Mouse (Mus musculus) heart, embryonic 13.5 days (tissue): Measurements from ENCODE around the gene Ttc28. TPM values are rescaled to one million over a fixed set of nuclear protein-coding genes. Genes with fewer than 3 reads are reported as not detected.
A peak's percentile ranks its signal among the peaks of the same experiment; 100 is the strongest.

ENCODE experiments used
- ATAC-seq: fragments of 200-750 bp; cut with Nextera tagmentation; 2 replicates; pipeline ENCODE4 v1.8.0; 2017; ENCODE audit warnings: moderate TSS enrichment; ENCODE audit not compliant: insufficient number of reproducible peaks, low FRiP score, low TSS enrichment; ENCODE audit errors: extremely low read depth
- H3K27ac ChIP-seq: fragments of 300-500 bp; sonication (generic); replicated peaks from 2 replicates; pipeline ENCODE4 v1.5.1; 2015; ENCODE audit warnings: moderate library complexity, mild to moderate bottlenecking, inconsistent platforms
- H3K27me3 ChIP-seq: fragments of 300-500 bp; sonication (generic); replicated peaks from 2 replicates; pipeline ENCODE4 v1.6.1; 2015; ENCODE audit warnings: mild to moderate bottlenecking, inconsistent platforms
- H3K36me3 ChIP-seq: fragments of 300-500 bp; sonication (generic); 2 replicates; pipeline ENCODE4 v1.6.1; 2015; ENCODE audit warnings: mild to moderate bottlenecking, inconsistent platforms
- H3K4me1 ChIP-seq: fragments of 300-500 bp; sonication (generic); 2 replicates; pipeline ENCODE4 v1.6.1; 2015; ENCODE audit warnings: inconsistent platforms
- H3K4me2 ChIP-seq: fragments of 300-500 bp; sonication (generic); 2 replicates; pipeline ENCODE4 v1.6.1; 2015; ENCODE audit warnings: inconsistent platforms, mild to moderate bottlenecking, moderate library complexity
- H3K4me3 ChIP-seq: fragments of 300-500 bp; sonication (generic); 2 replicates; pipeline ENCODE4 v1.5.1; 2015; ENCODE audit warnings: moderate library complexity, mild to moderate bottlenecking, inconsistent platforms
- H3K9ac ChIP-seq: fragments of 300-500 bp; sonication (generic); 2 replicates; pipeline ENCODE4 v1.6.1; 2015; ENCODE audit warnings: inconsistent platforms, mild to moderate bottlenecking, moderate library complexity
- H3K9me3 ChIP-seq: fragments of 300-500 bp; sonication (generic); 2 replicates; pipeline ENCODE4 v1.6.1; 2016; ENCODE audit warnings: inconsistent platforms
- WGBS: fragments of 180-500 bp; shearing (Covaris S2); methylation state at CpG from one replicate; pipeline ENCODE4 v1.1.7; 2015; ENCODE audit warnings: mixed read lengths; 5-methylcytosine and 5-hydroxymethylcytosine counted together
- polyA plus RNA-seq: library from polyadenylated mRNA; unstranded; fragments of >200 nt; fragmentation: Nextera tagmentation; extraction: Ambion mirVana; gene quantifications from 2 replicates; pipeline ENCODE4 v1.2.1, GENCODE M21; 2015

Gene Ttc28
- polyA plus RNA-seq, 1 experiment from 2014 or later: 7.6 TPM

GRCm38 (mm10) chr5:111268852-111269251, 389.2 kb downstream of the Ttc28 start:
- Histone ChIP-seq H3K4me1 (peaks cover 33% of the 10 kb centered on the region), H3K4me2 (no peak overlapping the region), H3K27ac (no peak overlapping the region), H3K27me3 (peaks cover 15% of the 10 kb centered on the region), H3K36me3 (peaks cover 39% of the 10 kb centered on the region), H3K9ac (no peak overlapping the region), H3K4me3 (no peak overlapping the region), H3K9me3 (peaks cover 10% of the 10 kb centered on the region)
- WGBS: 35% methylated on average over 2 of the region's 2 CpGs
- ATAC-seq: no peak

- Histone ChIP-seq H3K9me3 (peaks cover 10% of the 10 kb centered on the region), H3K27ac (no peak overlapping the region), H3K27me3 (peaks cover 15% of the 10 kb centered on the region), H3K4me2 (no peak overlapping the region), H3K9ac (no peak overlapping the region; the same call in 1 of the 2 replicates), H3K4me3 (no peak overlapping the region), H3K4me1 (peaks cover 31% of the 10 kb centered on the region), H3K36me3 (peaks cover 39% of the 10 kb centered on the region)
- ATAC-seq: no peak; the same call in 1 of the 2 replicates
- WGBS: 60% methylated on average over 6 of the region's 6 CpGs
Measured at GRCm38 (mm10) chr5:111269613-111270205, 390.1 kb downstream of the Ttc28 start.

DNA sequence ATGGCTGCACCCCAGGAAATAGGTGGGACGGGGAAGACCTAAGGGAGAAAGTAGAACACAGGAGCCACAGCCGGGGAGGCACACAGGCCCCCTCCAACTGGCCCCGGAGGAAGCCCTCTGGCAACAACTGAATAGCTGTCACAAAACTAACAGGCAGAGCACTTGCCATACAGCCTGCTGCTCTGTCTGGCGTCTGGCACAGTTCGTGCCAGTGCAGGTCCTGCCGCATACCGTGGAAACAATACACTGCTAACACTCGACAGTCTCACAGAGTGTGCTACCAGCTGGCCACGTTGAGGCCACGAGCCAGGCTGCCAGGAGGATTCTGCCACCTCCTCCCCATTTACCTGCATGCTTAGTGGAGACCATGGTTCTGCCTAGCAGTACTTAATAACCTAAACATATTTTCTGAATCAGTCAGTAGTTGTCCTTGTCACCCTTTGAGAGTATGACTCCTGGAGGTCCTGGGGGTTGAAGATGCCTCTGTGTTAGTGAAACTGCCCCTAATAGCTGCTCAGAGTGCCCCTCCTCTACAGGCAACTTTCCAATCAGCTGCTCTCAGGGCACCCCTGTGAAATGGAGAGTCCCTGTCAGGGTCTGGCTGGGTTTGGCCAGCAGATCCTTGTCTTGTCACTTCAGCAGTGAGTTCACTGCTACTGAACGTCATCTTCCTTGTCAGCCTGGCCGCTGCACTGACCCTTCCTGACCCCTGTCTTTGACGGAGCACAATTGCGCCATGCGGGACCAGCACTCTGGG, 390.8 kb downstream of the Ttc28 start:
- Histone ChIP-seq H3K27ac (no peak overlapping the region), H3K9me3 (peaks cover 10% of the 10 kb centered on the region), H3K4me3 (no peak overlapping the region), H3K36me3 (peaks cover 36% of the 10 kb centered on the region), H3K4me1 (peaks cover 38% of the 10 kb centered on the region), H3K9ac (no peak overlapping the region), H3K27me3 (peaks cover 15% of the 10 kb centered on the region), H3K4me2 (no peak overlapping the region)
- no peak for ATAC-seq
- 69% methylated on average over 15 of the region's 15 CpGs for WGBS

DNA sequence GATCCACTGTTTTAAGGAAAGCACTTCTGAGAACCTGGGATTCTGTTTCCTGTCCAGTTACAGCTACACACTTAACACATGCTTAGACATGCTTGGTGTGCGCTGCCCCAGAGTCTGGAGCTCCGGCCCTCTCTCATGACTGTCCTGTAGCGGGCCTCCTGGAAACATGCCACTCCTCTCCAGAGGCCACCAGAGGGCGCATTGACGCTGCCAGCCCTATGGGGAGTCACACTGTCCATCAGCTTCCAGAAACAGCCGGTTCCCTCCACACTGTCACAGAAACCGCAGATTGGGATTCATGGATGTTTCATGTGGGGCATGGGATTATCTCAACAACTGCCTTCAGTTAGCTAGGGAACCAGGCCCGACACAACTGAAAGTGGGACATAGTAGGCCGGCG, 394.0 kb downstream of the Ttc28 start:
- Histone ChIP-seq H3K4me2 (no peak overlapping the region), H3K27me3 (peaks cover 15% of the 10 kb centered on the region), H3K27ac (no peak overlapping the region), H3K9me3 (no peaks in the 10 kb centered on the region), H3K4me3 (no peak overlapping the region), H3K9ac (no peak overlapping the region), H3K4me1 (peaks cover 31% of the 10 kb centered on the region), H3K36me3 (peaks cover 39% of the 10 kb centered on the region)
- 27% methylated on average over 10 of the region's 10 CpGs for WGBS
- no peak for ATAC-seq

- 51% methylated on average over 5 of the region's 5 CpGs for WGBS
- Histone ChIP-seq H3K27ac (no peak overlapping the region), H3K4me3 (no peak overlapping the region), H3K27me3 (peaks cover 10% of the 10 kb centered on the region; the same call in 1 of the 2 replicates), H3K4me1 (peaks cover 20% of the 10 kb centered on the region), H3K4me2 (no peak overlapping the region), H3K9ac (peak overlapping the region; percentile 28; the same call in 1 of the 2 replicates), H3K9me3 (no peaks in the 10 kb centered on the region), H3K36me3 (peaks cover 46% of the 10 kb centered on the region)
- no peak for ATAC-seq
Measured at GRCm38 (mm10) chr5:111274948-111275347, 395.3 kb downstream of the Ttc28 start.

GRCm38 (mm10) chr5:111284420-111285175, 405.0 kb downstream of the Ttc28 start:
- no peak overlapping the region for H3K4me3 ChIP-seq
- no peaks in the 10 kb centered on the region for H3K9me3 ChIP-seq
- no peaks in the 10 kb centered on the region; the same call in 1 of the 2 replicates for H3K27me3 ChIP-seq
- WGBS: 76% methylated on average over 19 of the region's 19 CpGs
- no peak overlapping the region for H3K27ac ChIP-seq
- H3K4me1 ChIP-seq: peaks cover 8% of the 10 kb centered on the region
- H3K4me2 ChIP-seq: no peak overlapping the region
- H3K9ac ChIP-seq: no peak overlapping the region
- no peak for ATAC-seq
- H3K36me3 ChIP-seq: peaks cover 77% of the 10 kb centered on the region

- Histone ChIP-seq H3K36me3 (peaks cover 55% of the 10 kb centered on the region), H3K4me1 (0 out of 2 replicates have a peak, but pooled peaks cover 4% of the 10 kb centered on the region), H3K27me3 (no peaks in the 10 kb centered on the region; the same call in 1 of the 2 replicates), H3K4me3 (no peak overlapping the region), H3K27ac (no peak overlapping the region), H3K4me2 (no peak overlapping the region), H3K9me3 (no peaks in the 10 kb centered on the region), H3K9ac (no peak overlapping the region)
- ATAC-seq: no peak
- 58% methylated on average over 5 of the region's 5 CpGs for WGBS
Measured at GRCm38 (mm10) chr5:111287571-111287970, 408.0 kb downstream of the Ttc28 start.

- H3K4me2 ChIP-seq: no peak overlapping the region
- H3K4me3 ChIP-seq: no peak overlapping the region
- no peak overlapping the region for H3K9ac ChIP-seq
- no peak for ATAC-seq
- 0 out of 2 replicates have a peak, but pooled peaks cover 4% of the 10 kb centered on the region for H3K4me1 ChIP-seq
- peaks cover 46% of the 10 kb centered on the region for H3K36me3 ChIP-seq
- H3K27ac ChIP-seq: no peak overlapping the region
- H3K27me3 ChIP-seq: no peaks in the 10 kb centered on the region; the same call in 1 of the 2 replicates
- 87% methylated on average over 11 of the region's 11 CpGs for WGBS
- no peaks in the 10 kb centered on the region for H3K9me3 ChIP-seq
Measured at GRCm38 (mm10) chr5:111288486-111288885, 408.9 kb downstream of the Ttc28 start.

DNA sequence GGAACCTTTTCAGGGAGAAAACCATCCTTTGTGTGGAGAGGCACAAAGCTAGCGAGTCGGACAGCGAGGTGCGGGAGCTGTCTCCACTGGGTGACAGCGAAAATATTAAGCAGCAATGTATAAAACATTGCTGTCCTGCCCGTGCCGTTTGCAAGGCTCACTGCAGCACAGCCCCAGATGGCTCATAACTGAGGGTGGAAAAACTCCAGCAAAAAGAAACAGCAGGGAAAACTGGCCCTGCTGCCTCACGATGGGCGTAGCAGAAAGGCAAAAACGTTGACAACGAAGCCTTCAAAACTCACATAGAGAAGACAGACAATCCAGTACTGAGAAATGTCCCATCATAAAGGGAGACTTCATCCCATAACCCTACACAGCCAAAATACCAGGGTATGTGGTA, 410.5 kb downstream of the Ttc28 start:
- ATAC-seq: no peak
- H3K9ac ChIP-seq: no peak overlapping the region
- WGBS: 87% methylated on average over 11 of the region's 11 CpGs

GRCm38 (mm10) chr5:111291639-111292038, 412.0 kb downstream of the Ttc28 start:
- 0 out of 2 replicates have a peak, but pooled peaks cover 4% of the 10 kb centered on the region for H3K4me1 ChIP-seq
- no peak overlapping the region for H3K27ac ChIP-seq
- no peak for ATAC-seq
- H3K4me3 ChIP-seq: 0 out of 2 replicates have a peak overlapping the region, but pooled peaks have one; percentile 3
- no peaks in the 10 kb centered on the region for H3K9me3 ChIP-seq
- peak overlapping the region; percentile 47 for H3K4me2 ChIP-seq
- peaks cover 19% of the 10 kb centered on the region for H3K36me3 ChIP-seq
- no peaks in the 10 kb centered on the region for H3K27me3 ChIP-seq
- WGBS: 42% methylated on average over 10 of the region's 10 CpGs
- no peak overlapping the region for H3K9ac ChIP-seq

More for the DNA sequence above, 410.5 kb downstream of the Ttc28 start:
- no peak overlapping the region for H3K27ac ChIP-seq
- H3K36me3 ChIP-seq: peaks cover 35% of the 10 kb centered on the region
- H3K4me2 ChIP-seq: no peak overlapping the region
- no peaks in the 10 kb centered on the region for H3K9me3 ChIP-seq
- H3K4me3 ChIP-seq: no peak overlapping the region
- no peaks in the 10 kb centered on the region; the same call in 1 of the 2 replicates for H3K27me3 ChIP-seq
- H3K4me1 ChIP-seq: 0 out of 2 replicates have a peak, but pooled peaks cover 4% of the 10 kb centered on the region

DNA sequence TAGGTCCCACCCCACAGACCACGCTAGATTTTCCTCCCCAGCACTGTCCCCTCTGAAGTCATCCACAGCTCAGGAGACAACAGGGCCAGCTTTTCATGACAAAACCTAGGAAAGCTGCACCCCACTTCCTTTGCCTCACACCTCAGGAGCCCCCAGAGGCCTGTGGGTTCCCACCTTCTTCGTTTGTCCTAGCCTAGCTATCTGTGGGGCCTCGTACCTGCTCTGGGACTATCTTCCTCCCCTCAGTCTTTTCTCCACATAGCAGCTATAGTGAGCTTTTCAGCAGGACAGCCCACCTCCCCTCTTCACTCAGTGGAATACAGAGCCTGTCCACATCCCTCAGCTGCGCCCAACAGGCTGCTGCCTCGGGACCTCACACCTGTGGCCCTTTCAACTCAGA, 418.2 kb downstream of the Ttc28 start:
- WGBS: 67% methylated on average over 5 of the region's 5 CpGs
- Histone ChIP-seq H3K27me3 (no peaks in the 10 kb centered on the region; the same call in 1 of the 2 replicates), H3K4me3 (no peak overlapping the region), H3K4me1 (peaks cover 12% of the 10 kb centered on the region), H3K9ac (no peak overlapping the region), H3K36me3 (no peaks in the 10 kb centered on the region), H3K27ac (no peak overlapping the region), H3K4me2 (no peak overlapping the region), H3K9me3 (no peaks in the 10 kb centered on the region)
- no peak for ATAC-seq
